Mouse (Mus musculus) heart, embryonic 10.5 days (tissue): Measurements from ENCODE around the gene Nup188. TPM values are rescaled to one million over a fixed set of nuclear protein-coding genes. Genes with fewer than 3 reads are reported as not detected.

Source experiments
- microRNA-seq: library from miRNA; unstranded; fragments of <30 nt; microRNA quantifications from one replicate; pipeline ENCODE4, GENCODE M21; 2017
- polyA plus RNA-seq: library from polyadenylated mRNA; unstranded; fragments of >200 nt; fragmentation: Nextera tagmentation; extraction: Ambion mirVana; gene quantifications from 2 replicates; pipeline ENCODE4 v1.2.1, GENCODE M21; 2016

Nup188 gene
- polyA plus RNA-seq, 1 experiment from 2014 or later, result 46.5 TPM

Small RNA genes lying within 50 kb of the gene (microRNA-seq; reads per million reads assigned to microRNA genes)
- gene Gm47292, result not detected

Other genes starting within 250 kb of the Nup188 start
- gene Wdr34, start 237.5 kb upstream of the Nup188 start, polyA plus RNA-seq, result 17.7 and 22.3 TPM in 2 replicates
- gene Set, start 229.0 kb upstream of the Nup188 start, polyA plus RNA-seq, result 341 and 570 TPM in 2 replicates
- 13.8 and 17.7 TPM in 2 replicates for gene Pkn3, start 208.7 kb upstream of the Nup188 start, polyA plus RNA-seq
- gene Zdhhc12, start 192.7 kb upstream of the Nup188 start, polyA plus RNA-seq, result 65.5 and 66.2 TPM in 2 replicates
- gene Zer1, start 161.8 kb upstream of the Nup188 start, polyA plus RNA-seq, result 5.9 and 7.2 TPM in 2 replicates
- gene Tbc1d13, start 152.7 kb upstream of the Nup188 start, polyA plus RNA-seq, result 3.9 and 6.8 TPM in 2 replicates
- gene Endog, start 114.9 kb upstream of the Nup188 start, polyA plus RNA-seq, result 31.3 and 32.5 TPM in 2 replicates
- 52.1 and 72.0 TPM in 2 replicates for gene Spout1, start 107.9 kb upstream of the Nup188 start, polyA plus RNA-seq
- gene Kyat1, start 80.5 kb upstream of the Nup188 start, polyA plus RNA-seq, result 12.8 and 17.2 TPM in 2 replicates
- gene Lrrc8a, start 48.7 kb upstream of the Nup188 start, polyA plus RNA-seq, result 20.2 and 34.4 TPM in 2 replicates
- 0.14 and 0.19 TPM in 2 replicates for gene Gm28035, start 45.8 kb upstream of the Nup188 start, polyA plus RNA-seq
- 4.4 and 5.2 TPM in 2 replicates for gene Phyhd1, start 20.2 kb upstream of the Nup188 start, polyA plus RNA-seq
- gene Gm28038, start 5.4 kb upstream of the Nup188 start, polyA plus RNA-seq, result not detected in 2 replicates
- 29.3 and 31.7 TPM in 2 replicates for gene Dolk, start 63 bp upstream of the Nup188 start, polyA plus RNA-seq
- 101 and 132 TPM in 2 replicates for gene Sh3glb2, start 72.9 kb downstream of the Nup188 start, polyA plus RNA-seq
- gene Miga2, start 77.8 kb downstream of the Nup188 start, polyA plus RNA-seq, result 28.2 and 35.1 TPM in 2 replicates
- 29.9 and 36.1 TPM in 2 replicates for gene Dolpp1, start 105.9 kb downstream of the Nup188 start, polyA plus RNA-seq
- 36.1 and 55.2 TPM in 2 replicates for gene Crat, start 129.4 kb downstream of the Nup188 start, polyA plus RNA-seq
- 129 and 140 TPM in 2 replicates for gene Ptpa, start 129.6 kb downstream of the Nup188 start, polyA plus RNA-seq
- gene Ier5l, start 187.8 kb downstream of the Nup188 start, polyA plus RNA-seq, result 1.00 and 2.2 TPM in 2 replicates